Mouse (Mus musculus) forebrain, postnatal 0 days (tissue): ENCODE results near the gene Plpp2. TPM values are rescaled to one million over a fixed set of nuclear protein-coding genes. Genes with fewer than 3 reads are reported as not detected.

Experiments
- ATAC-seq: fragments of 200-750 bp; cut with Nextera tagmentation; 2 replicates; pipeline ENCODE4 v1.8.0; 2017; ENCODE audit warnings: mild to moderate bottlenecking, moderate library complexity
- DNase-seq: peaks from one replicate; pipeline ENCODE4 v3.0.0-alpha.2; 2015
- H3K27ac ChIP-seq: fragments of 300-500 bp; sonication (generic); 2 replicates; pipeline ENCODE4 v1.5.1; 2014; ENCODE audit warnings: low read depth, mild to moderate bottlenecking, antibody characterized with exemption, low read length, moderate library complexity, mixed read lengths
- H3K27me3 ChIP-seq: fragments of 300-500 bp; sonication (generic); 2 replicates; pipeline ENCODE4 v1.6.1; 2014; ENCODE audit warnings: mild to moderate bottlenecking, low read length, mixed read lengths; ENCODE audit not compliant: insufficient read depth
- H3K36me3 ChIP-seq: fragments of 300-500 bp; sonication (generic); 2 replicates; pipeline ENCODE4 v1.6.1; 2014; ENCODE audit warnings: mild to moderate bottlenecking, moderate library complexity; ENCODE audit not compliant: insufficient read depth
- H3K4me1 ChIP-seq: fragments of 300-500 bp; sonication (generic); 2 replicates; pipeline ENCODE4 v1.6.1; 2014; ENCODE audit warnings: antibody characterized with exemption; ENCODE audit not compliant: insufficient read depth
- H3K4me2 ChIP-seq: fragments of 300-500 bp; sonication (generic); 2 replicates; pipeline ENCODE4 v1.6.1; 2014; ENCODE audit warnings: low read depth, mild to moderate bottlenecking, moderate library complexity
- H3K4me3 ChIP-seq: fragments of 300-500 bp; sonication (generic); 2 replicates; pipeline ENCODE4 v1.5.1; 2014; ENCODE audit warnings: low read depth, low read length, mixed read lengths
- H3K9ac ChIP-seq: fragments of 300-500 bp; sonication (generic); 2 replicates; pipeline ENCODE4 v1.6.1; 2014; ENCODE audit warnings: mild to moderate bottlenecking
- H3K9me3 ChIP-seq: fragments of 300-500 bp; sonication (generic); 2 replicates; pipeline ENCODE4 v1.6.1; 2016; ENCODE audit warnings: low read length
- CTCF ChIP-seq: sonication (generic); IDR thresholded peaks from 2 replicates; pipeline ENCODE4 v1.5.1; 2016; ENCODE audit warnings: antibody characterized with exemption, control low read depth, low read depth
- WGBS: fragments of 180-500 bp; shearing (Covaris S2); extraction: QIAGEN DNeasy Blood & Tissue Kit; methylation state at CpG from one replicate; pipeline ENCODE4 v1.1.7; 2014; 5-methylcytosine and 5-hydroxymethylcytosine counted together
- polyA plus RNA-seq: library from polyadenylated mRNA; unstranded; fragments of >200 nt; fragmentation: Nextera tagmentation; extraction: Ambion mirVana; gene quantifications from 2 replicates; pipeline ENCODE4 v1.2.1, GENCODE M21; 2015
- total RNA-seq: library from RNA; depleted of rRNA; stranded (reverse); fragments of >200 nt; gene quantifications from 2 replicates; pipeline ENCODE4 v1.2.3, GENCODE M21; 2014

Gene Plpp2
- total and polyA plus RNA-seq, 2 experiments from 2014 or later: 13.1 to 24.1 TPM

DNA sequence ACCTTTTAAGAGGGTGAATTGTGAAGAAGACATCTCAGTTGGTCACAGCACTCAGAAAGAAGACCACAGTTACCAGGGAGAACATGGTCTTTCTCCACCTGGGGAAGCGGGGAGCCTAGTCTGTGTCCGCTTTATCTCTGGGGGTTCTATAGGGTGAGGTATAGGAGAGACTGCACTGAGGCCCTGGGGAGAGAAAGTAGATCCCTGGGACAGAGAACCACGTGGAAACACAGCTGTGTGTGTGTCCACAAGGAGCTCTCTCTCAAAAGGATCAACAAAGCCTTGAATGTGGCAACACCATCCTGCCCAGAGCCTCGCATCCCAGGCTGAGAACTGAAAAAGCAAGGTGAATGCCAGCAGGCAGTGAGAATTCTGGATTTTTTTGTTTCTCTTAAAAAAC lies 43.8 kb upstream of the Plpp2 start:
- Histone ChIP-seq H3K27ac (no peak overlapping the region), H3K4me1 (no peaks in the 10 kb centered on the region), H3K27me3 (no peaks in the 10 kb centered on the region), H3K9ac (no peak overlapping the region), H3K4me3 (no peak overlapping the region), H3K4me2 (no peak overlapping the region), H3K9me3 (no peaks in the 10 kb centered on the region), H3K36me3 (no peaks in the 10 kb centered on the region)
- DNase-seq (no peak), ATAC-seq (no peak)
- no peak for TF ChIP-seq CTCF
- WGBS: 70% methylated on average over 4 of the region's 4 CpGs

DNA sequence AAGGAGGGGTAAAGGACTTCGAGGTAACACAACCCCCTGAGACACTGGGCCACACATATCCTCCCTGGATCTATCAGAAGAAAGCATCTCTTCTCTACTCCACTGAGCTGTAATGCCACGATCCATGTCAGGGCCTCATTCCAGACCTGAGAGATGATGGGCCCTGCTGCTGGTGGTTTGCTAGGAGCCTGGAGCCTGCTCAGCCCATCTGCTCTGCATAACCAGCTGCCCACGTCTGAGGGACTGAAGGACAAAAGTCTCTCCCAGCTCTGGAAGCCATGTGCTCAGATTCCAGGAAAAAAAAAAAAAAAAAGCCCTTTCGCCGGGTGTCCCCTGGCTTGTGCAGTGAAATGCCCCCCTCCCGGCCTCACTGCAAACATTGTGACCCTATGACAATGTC lies 42.2 kb upstream of the Plpp2 start:
- DNase-seq (no peak), ATAC-seq (no peak)
- no peaks in the 10 kb centered on the region for H3K9me3 ChIP-seq
- 79% methylated on average over 6 of the region's 6 CpGs for WGBS
- H3K4me3 ChIP-seq: no peak overlapping the region
- no peak for TF ChIP-seq CTCF
- no peak overlapping the region for H3K4me2 ChIP-seq
- H3K36me3 ChIP-seq: no peaks in the 10 kb centered on the region
- no peaks in the 10 kb centered on the region for H3K27me3 ChIP-seq
- no peak overlapping the region for H3K9ac ChIP-seq
- H3K4me1 ChIP-seq: no peaks in the 10 kb centered on the region
- no peak overlapping the region for H3K27ac ChIP-seq

DNA sequence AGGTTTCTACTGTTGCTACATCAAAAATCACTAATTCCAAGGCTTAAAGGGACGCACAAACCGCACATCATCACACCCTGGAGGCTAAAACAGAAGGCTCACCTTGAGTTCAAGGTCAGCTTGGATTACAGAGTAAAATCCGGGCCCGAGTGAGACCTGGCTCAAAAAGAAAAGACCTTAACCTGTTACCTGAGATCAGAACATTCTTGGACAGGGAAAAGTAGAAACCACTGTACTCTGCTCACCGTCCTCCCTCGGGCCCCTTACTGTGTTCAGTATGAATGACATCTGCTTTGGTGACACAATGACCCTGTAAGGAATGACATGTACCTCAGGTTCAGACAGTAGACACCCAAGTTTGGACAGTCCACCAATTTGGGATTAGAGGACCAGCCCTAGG lies 41.2 kb upstream of the Plpp2 start:
- 94% methylated on average over 6 of the region's 6 CpGs for WGBS
- Histone ChIP-seq H3K27me3 (no peaks in the 10 kb centered on the region), H3K4me3 (no peak overlapping the region), H3K9me3 (no peaks in the 10 kb centered on the region), H3K9ac (no peak overlapping the region), H3K4me2 (no peak overlapping the region), H3K27ac (no peak overlapping the region), H3K4me1 (no peaks in the 10 kb centered on the region), H3K36me3 (no peaks in the 10 kb centered on the region)
- TF ChIP-seq CTCF: no peak
- DNase-seq (no peak), ATAC-seq (no peak)

DNA sequence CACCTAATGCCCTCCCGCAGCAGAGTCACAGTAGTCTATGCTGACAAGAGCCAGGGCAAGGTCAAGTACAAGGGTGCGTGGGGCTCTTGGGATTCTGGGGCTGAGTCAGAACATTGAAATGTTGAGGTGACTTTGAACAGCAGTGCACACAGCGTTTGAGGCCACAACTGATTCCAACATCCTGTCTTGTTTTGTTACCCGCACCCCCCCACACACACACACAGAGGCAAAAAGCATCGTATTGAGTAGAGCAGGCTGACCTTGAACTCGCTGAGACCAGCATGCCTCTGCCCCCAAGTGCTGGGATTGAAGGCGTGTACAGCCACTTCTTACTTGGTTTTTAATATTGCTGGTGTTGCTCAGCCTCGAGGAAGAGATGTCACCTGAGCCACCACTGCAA lies 40.8 kb upstream of the Plpp2 start:
- no peak overlapping the region for H3K4me3 ChIP-seq
- no peaks in the 10 kb centered on the region for H3K9me3 ChIP-seq
- no peak overlapping the region for H3K27ac ChIP-seq
- 85% methylated on average over 8 of the region's 8 CpGs for WGBS
- no peaks in the 10 kb centered on the region for H3K36me3 ChIP-seq
- DNase-seq: no peak
- H3K27me3 ChIP-seq: no peaks in the 10 kb centered on the region
- no peak overlapping the region for H3K9ac ChIP-seq
- no peak for TF ChIP-seq CTCF
- H3K4me1 ChIP-seq: no peaks in the 10 kb centered on the region
- no peak overlapping the region for H3K4me2 ChIP-seq
- ATAC-seq: no peak

DNA sequence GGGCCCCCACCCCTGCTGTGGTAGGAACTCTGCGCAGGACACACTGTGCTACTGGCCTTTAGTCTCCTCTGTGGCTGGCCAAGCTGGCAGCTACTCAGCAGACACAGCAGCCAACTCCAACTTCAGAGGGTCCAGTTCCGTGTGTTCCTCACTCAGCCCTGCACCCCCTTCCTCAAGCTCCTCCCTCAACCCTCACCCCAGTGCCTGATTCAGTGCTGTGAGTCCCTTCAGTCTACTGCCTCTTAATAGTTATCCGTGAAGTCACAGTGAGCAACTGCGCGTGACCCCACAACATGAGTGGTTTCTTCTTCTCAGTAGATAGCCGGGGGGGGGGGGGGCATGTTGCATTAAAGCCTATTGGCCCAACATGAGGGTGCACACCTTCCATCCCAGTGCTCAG lies 40.0 kb upstream of the Plpp2 start:
- no peak for ATAC-seq

DNA sequence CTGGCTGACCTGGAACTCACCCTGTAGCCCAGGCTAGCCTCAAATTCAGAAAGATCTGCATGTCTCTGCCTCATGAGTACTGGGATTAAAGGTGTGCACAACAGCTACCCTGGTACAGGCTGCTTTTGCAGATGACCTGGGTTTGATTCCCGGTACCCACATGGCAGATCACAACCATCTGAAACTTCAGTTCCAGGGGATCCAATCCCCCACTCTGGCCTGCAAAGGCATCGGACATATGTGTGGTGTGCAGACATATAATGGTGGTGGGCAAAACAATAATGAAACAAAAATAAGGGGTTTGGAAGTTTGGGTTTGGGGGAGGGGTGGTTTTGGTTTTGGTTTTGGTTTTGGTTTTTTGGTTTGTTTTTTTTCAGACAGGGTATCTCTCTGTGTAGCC lies 37.7 kb upstream of the Plpp2 start:
- no peak for DNase-seq
- Histone ChIP-seq H3K27ac (no peak overlapping the region), H3K4me3 (no peak overlapping the region), H3K9ac (no peak overlapping the region), H3K4me2 (no peak overlapping the region), H3K27me3 (no peaks in the 10 kb centered on the region), H3K36me3 (no peaks in the 10 kb centered on the region), H3K4me1 (no peaks in the 10 kb centered on the region), H3K9me3 (no peaks in the 10 kb centered on the region)
- ATAC-seq: no peak
- 96% methylated on average over 2 of the region's 2 CpGs for WGBS
- no peak for TF ChIP-seq CTCF

More for the DNA sequence above, 40.0 kb upstream of the Plpp2 start:
- Histone ChIP-seq H3K9ac (no peak overlapping the region), H3K4me1 (no peaks in the 10 kb centered on the region), H3K4me3 (no peak overlapping the region), H3K27me3 (no peaks in the 10 kb centered on the region), H3K36me3 (no peaks in the 10 kb centered on the region), H3K27ac (no peak overlapping the region), H3K4me2 (no peak overlapping the region), H3K9me3 (no peaks in the 10 kb centered on the region)
- no peak for TF ChIP-seq CTCF
- 78% methylated on average over 6 of the region's 6 CpGs for WGBS
- DNase-seq: no peak

DNA sequence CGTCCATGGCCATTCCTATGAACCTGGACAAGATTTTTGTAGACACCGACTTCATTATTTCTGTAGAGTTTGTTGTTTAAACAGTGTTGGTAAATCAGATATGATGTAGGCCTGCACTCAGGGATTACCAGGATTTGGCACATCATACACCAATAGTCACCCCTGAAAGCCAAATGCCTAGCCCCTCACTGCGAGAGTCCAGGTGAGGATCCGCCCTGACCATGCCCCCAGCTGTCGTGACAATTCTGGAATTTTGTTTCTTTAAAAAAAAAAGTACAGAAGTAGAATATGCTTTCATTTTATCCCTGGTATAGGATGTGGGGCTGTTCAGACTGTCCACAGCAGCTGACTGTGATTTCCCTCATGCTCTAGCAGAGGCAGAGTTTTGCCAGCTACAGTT lies 36.3 kb upstream of the Plpp2 start:
- H3K4me3 ChIP-seq: no peak overlapping the region
- no peak overlapping the region for H3K27ac ChIP-seq
- ATAC-seq (no peak), DNase-seq (no peak)
- H3K4me2 ChIP-seq: no peak overlapping the region
- TF ChIP-seq CTCF: no peak
- no peak overlapping the region for H3K9ac ChIP-seq
- H3K27me3 ChIP-seq: no peaks in the 10 kb centered on the region
- H3K4me1 ChIP-seq: no peaks in the 10 kb centered on the region
- no peaks in the 10 kb centered on the region for H3K9me3 ChIP-seq
- WGBS: 93% methylated on average over 5 of the region's 5 CpGs
- H3K36me3 ChIP-seq: no peaks in the 10 kb centered on the region

DNA sequence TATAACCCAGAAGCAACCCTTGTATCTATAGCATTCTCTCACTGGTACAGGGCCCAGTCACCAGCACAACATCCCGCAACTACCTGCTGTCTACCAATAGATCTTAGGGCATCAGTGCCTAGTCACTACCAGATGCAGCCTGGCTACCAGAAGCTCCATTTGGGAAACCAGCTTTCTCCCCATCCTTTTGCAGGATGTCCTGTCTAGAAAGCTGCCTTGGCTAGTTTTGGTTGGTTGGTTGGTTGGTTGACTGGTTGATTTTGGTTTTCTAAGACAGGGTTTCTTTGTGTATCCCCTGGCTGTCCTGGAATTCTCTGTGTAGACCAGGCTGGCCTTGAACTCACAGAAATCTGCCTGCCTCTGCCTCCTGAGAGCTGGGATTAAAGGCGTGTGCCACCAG lies 26.1 kb upstream of the Plpp2 start:
- H3K9ac ChIP-seq: no peak overlapping the region
- H3K4me3 ChIP-seq: no peak overlapping the region
- H3K4me1 ChIP-seq: no peaks in the 10 kb centered on the region
- TF ChIP-seq CTCF: no peak
- H3K27ac ChIP-seq: no peak overlapping the region
- DNase-seq (no peak), ATAC-seq (no peak)
- H3K9me3 ChIP-seq: 0 out of 2 replicates have a peak, but pooled peaks cover 3% of the 10 kb centered on the region
- no peaks in the 10 kb centered on the region for H3K36me3 ChIP-seq
- H3K27me3 ChIP-seq: no peaks in the 10 kb centered on the region
- no peak overlapping the region for H3K4me2 ChIP-seq
- WGBS: 91% methylated on average over 2 of the region's 2 CpGs
